Mouse (Mus musculus) fibroblast of lung, adult 2 months (primary cell): ENCODE results near the gene Tldc2.

ENCODE experiments used
- DNase-seq: peaks from one replicate; pipeline ENCODE4 v3.0.0-alpha.2; 2011; ENCODE audit warnings: low read depth

Tldc2 gene

GRCm38 (mm10) chr2:157127370-157127769 is 40.5 kb downstream of the Tldc2 start:
- DNase-seq, result no peak

- DNase-seq, result no peak
Observed at GRCm38 (mm10) chr2:157128072-157128471, 41.2 kb downstream of the Tldc2 start.

GRCm38 (mm10) chr2:157129096-157129495 is 42.2 kb downstream of the Tldc2 start:
- no peak for DNase-seq

GRCm38 (mm10) chr2:157129601-157130164 is 42.8 kb downstream of the Tldc2 start:
- no peak for DNase-seq

GRCm38 (mm10) chr2:157130813-157131514 is 44.1 kb downstream of the Tldc2 start:
- peak; percentile 33 for DNase-seq

- DNase-seq, result no peak
Observed at GRCm38 (mm10) chr2:157132086-157132485, 45.2 kb downstream of the Tldc2 start.

- no peak for DNase-seq
Observed at GRCm38 (mm10) chr2:157132686-157133540, 46.1 kb downstream of the Tldc2 start.

GRCm38 (mm10) chr2:157133769-157134478 is 47.1 kb downstream of the Tldc2 start:
- DNase-seq, result no peak

- DNase-seq, result no peak
Observed at GRCm38 (mm10) chr2:157134479-157134931, 47.6 kb downstream of the Tldc2 start.

GRCm38 (mm10) chr2:157135014-157135413 is 48.2 kb downstream of the Tldc2 start, which contains the start of gene Samhd1:
Samhd1 (minus strand) TSS chr2:157135265.
- peak; percentile 92 for DNase-seq

GRCm38 (mm10) chr2:157135529-157136120 is 48.8 kb downstream of the Tldc2 start:
- DNase-seq, result no peak

- no peak for DNase-seq
Observed at GRCm38 (mm10) chr2:157136176-157136575, 49.3 kb downstream of the Tldc2 start.

- DNase-seq, result peak; percentile 18
Observed at GRCm38 (mm10) chr2:157136646-157137045, 49.8 kb downstream of the Tldc2 start.

GRCm38 (mm10) chr2:157137959-157138731 is 51.3 kb downstream of the Tldc2 start:
- DNase-seq, result no peak

- no peak for DNase-seq
Observed at GRCm38 (mm10) chr2:157138808-157139207, 52.0 kb downstream of the Tldc2 start.

GRCm38 (mm10) chr2:157139251-157139802 is 52.5 kb downstream of the Tldc2 start:
- DNase-seq, result no peak

GRCm38 (mm10) chr2:157141962-157142361 is 55.1 kb downstream of the Tldc2 start:
- DNase-seq, result no peak

- no peak for DNase-seq
Observed at GRCm38 (mm10) chr2:157144132-157144531, 57.3 kb downstream of the Tldc2 start.

GRCm38 (mm10) chr2:157145173-157145572 is 58.3 kb downstream of the Tldc2 start:
- no peak for DNase-seq
